Mouse (Mus musculus): ENCODE measurements around the gene Klf4.

Gene Klf4

GRCm38 (mm10) chr4:55526247-55527115, 5.8 kb downstream of the Klf4 start:
- no peak for DNase-seq (ENCODE audit: low spot score in 2 of 2)

- no peak for DNase-seq (ENCODE audit: low spot score in 2 of 2)
Measured at GRCm38 (mm10) chr4:55523921-55524320, 8.3 kb downstream of the Klf4 start.

GRCm38 (mm10) chr4:55517438-55517837, 14.8 kb downstream of the Klf4 start:
- no peak for DNase-seq (ENCODE audit: low spot score in 2 of 2)

- DNase-seq (ENCODE audit: low spot score in 2 of 2): no peak
Measured at GRCm38 (mm10) chr4:55516048-55516447, 16.2 kb downstream of the Klf4 start.

- peak; percentile 44 to 71 for DNase-seq (ENCODE audit: low spot score in 2 of 2)
Measured at GRCm38 (mm10) chr4:55514733-55515176, 17.5 kb downstream of the Klf4 start.

GRCm38 (mm10) chr4:55513615-55514279, 18.5 kb downstream of the Klf4 start:
- DNase-seq (ENCODE audit: low spot score in 2 of 2): no peak

- DNase-seq (ENCODE audit: low spot score in 2 of 2): no peak
Measured at GRCm38 (mm10) chr4:55511389-55511788, 20.9 kb downstream of the Klf4 start.

- DNase-seq (ENCODE audit: low spot score in 2 of 2): no peak
Measured at GRCm38 (mm10) chr4:55508712-55509111, 23.6 kb downstream of the Klf4 start.

- no peak for DNase-seq (ENCODE audit: low spot score in 2 of 2)
Measured at GRCm38 (mm10) chr4:55498621-55499020, 33.6 kb downstream of the Klf4 start.

GRCm38 (mm10) chr4:55496416-55496815, 35.9 kb downstream of the Klf4 start:
- DNase-seq (ENCODE audit: low spot score in 2 of 2): no peak

- no peak for DNase-seq (ENCODE audit: low spot score in 2 of 2)
Measured at GRCm38 (mm10) chr4:55493261-55493660, 39.0 kb downstream of the Klf4 start.

- no peak for DNase-seq (ENCODE audit: low spot score in 2 of 2)
Measured at GRCm38 (mm10) chr4:55489328-55489727, 42.9 kb downstream of the Klf4 start.

GRCm38 (mm10) chr4:55488604-55489003, 43.7 kb downstream of the Klf4 start:
- no peak for DNase-seq (ENCODE audit: low spot score in 2 of 2)

- peak; percentile 70 to 87 for DNase-seq (ENCODE audit: low spot score in 2 of 2)
Measured at GRCm38 (mm10) chr4:55480322-55480767, 51.9 kb downstream of the Klf4 start.

GRCm38 (mm10) chr4:55478333-55478732, 53.9 kb downstream of the Klf4 start:
- peak in 1 of 2 experiments; percentile 7 for DNase-seq (ENCODE audit: low spot score in 2 of 2)

GRCm38 (mm10) chr4:55477933-55478332, 54.3 kb downstream of the Klf4 start:
- peak in 1 of 2 experiments; percentile 50 for DNase-seq (ENCODE audit: low spot score in 2 of 2)

- DNase-seq (ENCODE audit: low spot score in 2 of 2): no peak
Measured at GRCm38 (mm10) chr4:55477210-55477759, 55.0 kb downstream of the Klf4 start.
